Mouse (Mus musculus) lung, postnatal 0 days (tissue): ENCODE data around the gene Ddx54.

Source experiments
- CTCF ChIP-seq: IDR thresholded peaks from 2 replicates; pipeline ENCODE4 v1.5.1; 2016; ENCODE audit warnings: antibody characterized with exemption, mild to moderate bottlenecking
- EP300 ChIP-seq: IDR thresholded peaks from 2 replicates; pipeline ENCODE4 v1.6.1; 2016; ENCODE audit warnings: antibody characterized with exemption, mild to moderate bottlenecking, control low read depth

DNA sequence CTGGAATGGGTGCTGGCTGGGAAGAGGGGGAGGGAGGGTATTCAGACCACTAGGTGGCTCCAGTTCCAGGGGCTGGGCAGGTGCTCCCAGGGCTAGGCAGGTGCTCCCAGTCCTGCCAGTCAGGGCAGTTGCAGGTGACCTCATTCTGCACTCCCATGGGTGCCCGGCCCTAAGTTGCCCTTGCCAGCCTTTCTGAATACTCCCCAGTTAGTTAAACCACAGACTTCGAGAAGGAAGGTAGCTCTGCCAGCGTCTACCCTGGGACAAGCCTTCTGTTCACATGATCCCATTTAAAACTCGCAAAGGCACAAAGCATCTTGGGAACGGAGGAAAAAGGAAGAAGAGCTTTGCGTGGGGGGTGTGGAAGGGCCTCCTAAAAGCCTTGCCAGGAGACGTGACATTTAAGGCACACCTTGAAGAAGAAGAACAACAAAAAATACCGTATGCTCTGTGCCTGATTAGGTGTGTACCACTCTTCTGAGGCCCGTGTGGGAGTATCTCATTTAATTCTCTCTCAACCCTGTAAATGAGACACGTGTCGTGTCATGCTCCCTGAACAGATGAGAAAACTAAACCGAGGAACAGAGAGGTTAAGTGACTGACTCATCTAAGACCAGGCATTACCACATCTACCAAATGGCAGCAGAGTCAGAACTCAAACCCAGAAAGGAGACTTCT lies 35.4 kb downstream of the Ddx54 start:
- TF ChIP-seq CTCF, result peak; percentile 11; the same call in 1 of the 2 replicates
- TF ChIP-seq EP300, result no peak
